Mouse (Mus musculus): Measurements from ENCODE around the gene Capns1. TPM values are rescaled to one million over a fixed set of nuclear protein-coding genes. Genes with fewer than 3 reads are reported as not detected.
"Not testable (repeated sequence)": the region's sequence is repeated elsewhere in the genome, so short reads cannot be mapped to it uniquely, and the experiment has no call there.

Gene Capns1
- polyA plus RNA-seq, 2 experiments from 2014 or later, result 49.8 to 68.7 TPM

GRCm38 (mm10) chr7:30202895-30203690 lies 4.5 kb upstream of the Capns1 start:
- no peak for ATAC-seq

GRCm38 (mm10) chr7:30200661-30201060 lies 2.0 kb upstream of the Capns1 start:
- not testable (repeated sequence) for ATAC-seq

GRCm38 (mm10) chr7:30200200-30200599 lies 1.6 kb upstream of the Capns1 start:
- no peak for ATAC-seq

GRCm38 (mm10) chr7:30199498-30200139 lies 1.0 kb upstream of the Capns1 start:
- ATAC-seq, result no peak

GRCm38 (mm10) chr7:30197592-30198129 lies 950 bp downstream of the Capns1 start:
- no peak for ATAC-seq

- no peak for ATAC-seq
Observed at GRCm38 (mm10) chr7:30196171-30196570, 2.4 kb downstream of the Capns1 start.

- ATAC-seq, result no peak
Observed at GRCm38 (mm10) chr7:30195461-30195860, 3.1 kb downstream of the Capns1 start.

- ATAC-seq, result peak; percentile 88
Observed at GRCm38 (mm10) chr7:30194884-30195283, 3.7 kb downstream of the Capns1 start.

- peak; percentile 19 for ATAC-seq
Observed at GRCm38 (mm10) chr7:30194101-30194831, 4.3 kb downstream of the Capns1 start.

- peak; percentile 61 for ATAC-seq
Observed at GRCm38 (mm10) chr7:30193581-30194100, 5.0 kb downstream of the Capns1 start.

- ATAC-seq, result no peak
Observed at GRCm38 (mm10) chr7:30193013-30193412, 5.6 kb downstream of the Capns1 start.

GRCm38 (mm10) chr7:30192088-30192487 lies 6.5 kb downstream of the Capns1 start:
- ATAC-seq, result no peak

- no peak for ATAC-seq
Observed at GRCm38 (mm10) chr7:30189116-30189491, 9.5 kb downstream of the Capns1 start.

- no peak for ATAC-seq
Observed at GRCm38 (mm10) chr7:30188344-30189115, 10.1 kb downstream of the Capns1 start.

GRCm38 (mm10) chr7:30184641-30185348 lies 13.8 kb downstream of the Capns1 start:
- no peak for ATAC-seq

GRCm38 (mm10) chr7:30183879-30184289 lies 14.7 kb downstream of the Capns1 start, which contains the start of gene Cox7a1:
Cox7a1 (plus strand) TSS chr7:30184144.
- ATAC-seq, result peak; percentile 83

GRCm38 (mm10) chr7:30183189-30183588 lies 15.4 kb downstream of the Capns1 start:
- ATAC-seq, result not testable (repeated sequence)

- not testable (repeated sequence) for ATAC-seq
Observed at GRCm38 (mm10) chr7:30181929-30182328, 16.7 kb downstream of the Capns1 start.

- peak; percentile 81 for ATAC-seq
Observed at GRCm38 (mm10) chr7:30181308-30181707, 17.3 kb downstream of the Capns1 start.

- ATAC-seq, result no peak
Observed at GRCm38 (mm10) chr7:30178256-30178655, 20.4 kb downstream of the Capns1 start.

- ATAC-seq, result no peak
Observed at GRCm38 (mm10) chr7:30176474-30176873, 22.1 kb downstream of the Capns1 start.

Data from CD4-positive, CD25-positive, alpha-beta regulatory T cell, adult 4 months (primary cell).